Mouse (Mus musculus) CD4-positive helper T cell, adult 2 months (primary cell): ENCODE measurements around the gene Wbp1.

ENCODE experiments used
- DNase-seq: peaks from one replicate; pipeline ENCODE4 v3.0.0-alpha.2; 2012; ENCODE audit warnings: low read depth, missing footprints, low spot score

Gene Wbp1

DNA sequence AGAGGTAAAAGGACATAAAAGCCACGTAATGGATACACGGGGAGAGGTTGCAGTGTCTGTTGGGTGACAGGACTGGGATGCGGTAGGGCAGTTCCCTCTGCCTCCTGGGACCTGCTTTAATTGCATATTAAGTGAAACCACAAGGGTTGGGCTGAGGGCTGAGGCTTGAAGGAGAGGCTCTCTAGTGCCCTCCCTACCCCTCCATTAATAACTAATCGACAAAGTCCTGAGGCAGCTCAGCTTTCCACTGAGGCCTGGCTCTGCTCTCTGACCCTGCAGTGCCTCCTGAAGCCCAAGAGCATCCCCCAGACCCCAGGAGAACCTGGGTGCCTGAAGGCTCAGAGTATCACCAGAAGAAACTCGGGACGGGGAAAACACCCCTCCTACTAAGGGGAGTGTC, 36.9 kb downstream of the Wbp1 start:
- DNase-seq = no peak

DNA sequence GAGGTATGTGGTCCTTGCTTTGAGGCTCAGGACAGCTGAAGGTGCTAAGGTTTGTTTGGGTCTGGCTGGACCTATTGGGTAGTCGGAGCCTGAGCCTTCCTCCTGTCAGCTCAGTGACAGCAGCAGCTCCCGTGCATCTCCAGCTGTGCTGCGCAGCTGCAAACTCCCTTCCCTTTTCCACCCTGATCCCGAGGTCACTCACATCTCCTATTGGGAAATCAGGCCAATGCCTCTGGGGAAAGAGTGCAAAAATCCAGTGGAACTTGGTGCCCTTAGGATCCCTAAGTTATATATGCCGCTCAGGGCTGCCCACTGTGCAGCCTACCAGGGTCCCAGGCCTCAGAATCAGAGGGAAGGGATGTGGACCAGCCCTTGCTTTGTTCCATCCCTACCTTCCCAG, 37.9 kb downstream of the Wbp1 start:
- DNase-seq = no peak

DNA sequence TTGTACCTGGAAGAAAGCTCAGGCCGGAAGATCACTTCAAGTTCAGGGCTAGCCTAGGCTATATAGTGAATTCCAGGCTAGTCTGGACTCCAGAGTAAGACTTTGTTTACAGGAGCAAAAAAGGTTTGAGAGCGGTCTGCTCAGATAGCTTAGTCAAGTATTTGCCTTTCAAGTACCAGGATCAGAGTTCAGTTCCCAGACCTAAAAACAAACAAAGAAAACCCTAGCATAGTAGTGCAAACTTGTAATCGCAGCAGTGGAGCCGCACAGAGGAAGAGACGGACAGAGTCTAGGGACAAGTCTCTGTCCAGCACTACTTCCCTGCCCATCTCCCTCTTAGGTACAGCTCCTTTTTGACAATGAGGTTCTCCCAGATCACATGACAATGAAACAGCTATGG, 41.1 kb downstream of the Wbp1 start:
- DNase-seq = no peak

DNA sequence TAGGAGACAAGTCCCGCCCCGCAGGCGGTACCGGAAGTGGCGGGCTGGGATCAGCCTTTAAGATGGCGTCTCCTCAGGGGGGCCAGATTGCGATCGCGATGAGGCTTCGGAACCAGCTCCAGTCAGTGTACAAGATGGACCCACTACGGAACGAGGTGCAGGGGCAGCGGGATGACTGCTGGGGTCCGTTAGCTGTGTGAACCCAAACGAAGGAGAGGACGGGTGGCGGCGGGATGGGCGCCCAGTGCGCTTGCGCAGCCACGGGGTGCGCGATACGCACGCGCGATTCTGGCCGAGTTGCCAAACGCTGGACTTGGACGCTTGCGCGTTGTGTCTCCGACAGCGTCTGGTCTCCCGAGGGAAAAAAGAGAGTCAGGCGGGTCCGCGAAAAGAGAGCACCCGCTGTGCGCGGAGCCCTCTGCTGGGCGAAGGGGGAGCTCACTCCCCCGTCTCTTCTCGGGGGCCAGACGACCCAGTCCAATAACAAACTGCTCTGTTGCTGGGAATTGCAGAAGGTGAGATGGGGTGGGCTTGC, 43.0 kb downstream of the Wbp1 start:
- DNase-seq = peak; percentile 97

DNA sequence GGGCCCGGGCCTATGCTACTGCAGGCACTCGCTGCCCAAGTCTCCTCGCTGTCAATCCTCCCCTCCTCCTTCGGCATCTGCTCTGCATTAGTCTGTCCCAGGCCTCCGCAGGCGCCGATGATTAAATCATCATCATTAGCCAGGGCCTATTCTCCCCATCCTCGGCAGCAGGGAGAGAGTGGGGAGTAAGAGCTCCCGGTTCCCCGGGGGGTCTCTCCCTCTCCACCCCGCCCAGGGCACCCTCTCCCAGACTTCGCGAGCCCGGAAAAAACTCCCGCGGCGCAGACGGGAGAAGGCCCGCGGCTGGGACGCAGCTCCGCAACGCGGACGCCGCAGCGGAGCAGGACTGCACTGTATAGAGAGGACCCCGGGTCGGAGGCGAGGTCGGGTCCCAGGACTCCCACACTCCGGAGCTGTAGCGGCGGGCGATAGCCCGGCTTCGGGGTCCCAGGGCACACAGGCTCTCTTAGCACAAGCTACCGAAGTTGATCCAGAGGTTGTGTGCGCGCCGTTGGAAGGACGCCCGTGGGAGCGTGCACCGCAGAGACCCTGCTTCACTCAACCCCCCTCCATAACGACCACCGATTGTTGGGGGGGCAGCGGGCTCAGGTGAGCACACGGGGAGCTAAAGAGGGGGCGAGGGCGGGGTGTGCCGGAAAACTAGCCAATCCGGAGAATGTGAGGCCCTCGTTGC, 43.6 kb downstream of the Wbp1 start, which contains the start of gene Pcgf1:
Gene Pcgf1 (plus strand): TSS at position 240 of the 694 bp plus-strand sequence.
- peak; percentile 41 for DNase-seq

DNA sequence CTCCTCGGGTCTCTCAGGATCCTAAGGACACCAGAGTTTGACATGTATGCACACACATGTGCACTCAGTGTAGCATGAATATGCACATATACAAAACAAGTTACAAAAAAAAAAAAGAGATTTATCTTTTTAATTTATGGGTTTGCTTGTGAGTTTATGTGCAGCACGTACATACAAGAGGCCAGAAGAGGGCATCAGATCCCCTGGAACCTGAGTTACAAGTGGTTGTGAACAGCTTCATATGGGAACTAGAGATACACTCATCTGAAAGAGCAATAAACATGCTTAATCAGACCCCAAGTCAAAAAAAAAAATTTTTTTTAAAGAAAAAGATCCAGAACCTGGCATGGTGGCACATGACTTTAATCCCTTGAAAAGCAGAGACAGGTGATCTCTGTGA, 46.4 kb downstream of the Wbp1 start:
- peak; percentile 73 for DNase-seq

DNA sequence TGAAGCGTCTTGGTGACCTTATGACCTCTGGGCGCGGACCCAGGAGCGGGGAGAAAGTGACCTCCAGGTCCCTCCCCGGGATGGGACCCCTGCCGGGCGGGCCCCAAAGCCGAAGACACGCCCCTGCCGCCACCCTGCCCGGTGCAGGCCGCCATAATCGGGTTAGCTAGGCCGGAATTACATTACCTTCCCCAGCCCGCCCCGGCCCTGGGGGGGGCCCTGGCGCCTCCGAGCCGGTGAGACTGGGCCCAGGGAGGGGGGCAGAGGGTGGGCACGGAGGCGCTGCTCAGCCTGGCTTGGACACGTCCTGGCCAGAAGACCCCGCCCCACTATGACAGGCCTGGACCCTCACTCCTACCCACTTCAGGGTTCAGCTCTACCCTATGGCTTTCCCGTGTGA, 50.1 kb downstream of the Wbp1 start:
- no peak for DNase-seq

DNA sequence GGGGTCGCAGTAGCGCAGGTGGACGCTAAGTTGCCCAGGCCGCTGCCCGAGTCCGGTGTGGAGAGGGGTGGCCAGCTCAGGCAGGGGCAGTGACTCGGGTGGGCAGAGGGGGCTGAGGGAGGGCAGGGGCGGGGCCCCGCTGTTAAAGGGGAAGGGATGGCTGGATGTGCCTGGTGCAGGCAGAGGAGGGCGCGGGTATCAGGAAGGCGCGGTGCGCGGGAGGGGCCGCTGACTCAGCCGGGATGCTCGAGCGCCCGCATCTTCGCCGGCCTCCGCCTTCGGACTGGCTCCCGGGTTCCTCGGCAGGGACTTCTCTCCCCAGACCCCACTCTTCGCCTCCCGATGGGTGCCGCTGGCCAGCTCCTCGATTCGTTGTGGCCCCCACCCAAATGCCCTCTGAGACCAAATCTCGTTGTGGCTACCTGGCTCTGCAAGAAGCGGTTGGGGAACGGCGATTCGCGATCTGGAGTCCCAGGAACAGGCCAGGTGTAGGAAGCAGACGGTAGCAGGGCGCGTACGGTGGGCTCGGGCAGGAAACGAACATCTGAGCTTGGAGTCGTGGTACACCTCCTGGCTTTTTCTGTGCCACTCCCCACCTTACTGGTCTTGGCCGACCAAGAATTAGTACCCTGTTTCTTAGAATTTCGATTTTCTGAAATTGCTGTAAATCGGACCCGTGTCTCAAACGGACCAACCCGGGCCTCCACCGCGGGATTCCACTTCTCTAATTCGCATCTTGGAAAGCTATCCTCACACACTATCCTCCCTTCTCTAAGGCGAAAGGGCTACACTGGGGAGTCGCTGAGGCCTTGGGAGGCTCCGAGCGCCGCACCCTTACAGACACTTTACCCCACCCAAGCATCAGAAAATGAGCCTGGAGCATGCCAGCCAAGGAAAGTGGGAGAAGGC, 50.8 kb downstream of the Wbp1 start:
- peak; percentile 52 for DNase-seq

DNA sequence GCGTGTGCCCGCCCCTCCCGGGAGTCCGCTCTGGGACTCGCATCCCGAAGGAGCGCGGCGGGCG, 51.3 kb downstream of the Wbp1 start, which contains the start of gene Tlx2:
Gene Tlx2 (minus strand): TSS at position 47 of the 64 bp plus-strand sequence.
- DNase-seq = no peak

DNA sequence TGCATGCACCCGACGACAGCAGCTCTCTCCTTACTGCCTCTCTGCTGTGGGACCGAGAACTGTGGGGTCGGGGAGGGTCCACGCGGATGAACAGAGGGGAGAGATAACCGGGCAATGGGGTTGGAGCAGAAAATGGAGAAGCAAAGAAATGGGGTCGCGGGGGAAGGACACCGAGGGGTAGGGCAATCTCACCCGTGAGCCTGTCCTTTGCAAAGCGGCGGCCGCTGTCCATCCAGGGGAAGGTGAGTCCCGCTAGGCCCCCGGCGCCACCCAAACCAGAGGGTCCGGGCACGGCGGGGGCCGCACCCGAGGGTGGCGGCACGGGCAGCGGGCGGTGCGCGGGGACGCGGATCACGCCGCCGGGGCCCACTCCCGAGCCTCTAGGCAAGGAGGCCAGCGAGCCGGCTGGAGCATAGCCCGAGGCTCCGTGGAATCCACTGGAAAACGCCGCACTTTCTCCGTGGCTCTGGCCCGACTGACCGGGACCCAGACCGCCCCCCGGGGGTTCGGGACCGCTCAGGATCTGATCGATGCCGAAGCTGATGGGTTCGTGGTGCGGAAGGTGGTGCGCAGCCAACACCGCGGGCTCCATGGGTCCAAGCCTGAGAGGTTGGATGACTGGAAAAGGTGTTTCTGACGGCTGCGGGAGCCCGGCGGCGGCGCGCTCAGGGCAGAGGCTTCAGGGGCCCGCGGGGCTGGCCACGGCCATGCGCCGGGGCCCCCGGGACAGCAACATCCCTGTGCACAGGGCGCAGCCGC, 51.7 kb downstream of the Wbp1 start:
- no peak for DNase-seq
